Mouse (Mus musculus) CH12.LX (cell line): ENCODE measurements around the gene Zfp317. TPM values are rescaled to one million over a fixed set of nuclear protein-coding genes. Genes with fewer than 3 reads are reported as not detected.
A peak's percentile ranks its signal among the peaks of the same experiment; 100 is the strongest.

Source experiments
- DNase-seq: peaks from one replicate; pipeline ENCODE4 v3.0.0-alpha.2; 2013; ENCODE audit errors: extremely low read depth
- H3K27ac ChIP-seq: 2 replicates; pipeline ENCODE4 v1.5.1; 2012; ENCODE audit warnings: low read depth, mild to moderate bottlenecking, control low read depth, moderate library complexity; ENCODE audit not compliant: insufficient read depth
- H3K27me3 ChIP-seq: replicated peaks from 2 replicates; pipeline ENCODE3; 2012; ENCODE audit warnings: inconsistent platforms
- H3K36me3 ChIP-seq, 2 experiments: replicated peaks in 1 of 2; 2 replicates each; pipeline versions ENCODE3 to v1.6.1; 2012; ENCODE audit warnings: inconsistent platforms in 1 of 2, low read length in 1 of 2, mild to moderate bottlenecking in 1 of 2, mixed read lengths in 1 of 2, moderate library complexity in 1 of 2; ENCODE audit not compliant: control insufficient read depth in 1 of 2, insufficient read depth in 1 of 2
- H3K4me1 ChIP-seq, 2 experiments: 2 replicates each; pipeline ENCODE4 v1.6.1; 2012; ENCODE audit warnings: inconsistent platforms in 1 of 2, moderate library complexity in 1 of 2; ENCODE audit not compliant: insufficient read depth in 2 of 2, control insufficient read depth in 1 of 2
- H3K4me2 ChIP-seq: 2 replicates; pipeline ENCODE4 v1.6.1; 2012; ENCODE audit warnings: low read depth, mild to moderate bottlenecking, control low read depth; ENCODE audit not compliant: poor library complexity, insufficient read depth, severe bottlenecking
- H3K4me3 ChIP-seq, 3 experiments: fragments of 150-350 bp in 1 of 3; sonication (generic) in 1 of 3; replicated peaks in 1 of 3; 2 replicates each; pipeline versions ENCODE3 to v1.5.1; 2011 to 2012; ENCODE audit warnings: low read depth in 2 of 3, low read length in 2 of 3, mild to moderate bottlenecking in 2 of 3, moderate library complexity in 2 of 3, control low read depth in 1 of 3, improper control_type of control experiment in 1 of 3, inconsistent platforms in 1 of 3, mixed read lengths in 1 of 3; ENCODE audit not compliant: poor library complexity in 1 of 3
- H3K79me2 ChIP-seq: replicated peaks from 2 replicates; pipeline ENCODE4 v1.6.1; 2012; ENCODE audit warnings: mild to moderate bottlenecking, moderate library complexity; ENCODE audit not compliant: control insufficient read depth, poor library complexity, insufficient read depth, severe bottlenecking; ENCODE audit errors: extremely low read depth
- H3K9ac ChIP-seq: 2 replicates; pipeline ENCODE4 v1.6.1; 2012; ENCODE audit warnings: low read depth, mild to moderate bottlenecking, control low read depth, moderate library complexity; ENCODE audit not compliant: insufficient read depth
- H3K9me3 ChIP-seq: replicated peaks from 2 replicates; pipeline ENCODE3; 2012; ENCODE audit warnings: low read length, inconsistent platforms, mixed read lengths
- BHLHE40 ChIP-seq: IDR thresholded peaks from 2 replicates; pipeline ENCODE4 v1.6.1; 2011; ENCODE audit warnings: mild to moderate bottlenecking, low read depth, low read length, improper control_type of control experiment
- CHD1 ChIP-seq: IDR thresholded peaks from 2 replicates; pipeline ENCODE4 v1.6.1; 2012; ENCODE audit warnings: low read depth, low read length, improper control_type of control experiment, inconsistent platforms
- CHD2 ChIP-seq: IDR thresholded peaks from 2 replicates; pipeline ENCODE4 v1.6.1; 2011; ENCODE audit warnings: low read length, improper control_type of control experiment
- CTCF ChIP-seq, 2 experiments: IDR thresholded peaks in 1 of 2; conservative IDR thresholded peaks in 1 of 2; 2 replicates each; pipeline ENCODE4 v1.5.1; 2011 to 2012; ENCODE audit warnings: low read depth in 2 of 2, low read length in 2 of 2, improper control_type of control experiment in 1 of 2, inconsistent platforms in 1 of 2, mild to moderate bottlenecking in 1 of 2, moderate library complexity in 1 of 2
- E2F4 ChIP-seq: IDR thresholded peaks from 2 replicates; pipeline ENCODE4 v1.6.1; 2011; ENCODE audit warnings: low read depth, low read length, improper control_type of control experiment; ENCODE audit not compliant: insufficient replicate concordance
- ELF1 ChIP-seq: IDR thresholded peaks from 2 replicates; pipeline ENCODE4 v1.6.1; 2014; ENCODE audit warnings: low read depth, mild to moderate bottlenecking, inconsistent platforms, low read length, improper control_type of control experiment
- EP300 ChIP-seq: IDR thresholded peaks from 2 replicates; pipeline ENCODE4 v1.6.1; 2011; ENCODE audit warnings: low read length, improper control_type of control experiment
- ETS1 ChIP-seq: conservative IDR thresholded peaks from 2 replicates; pipeline ENCODE4 v1.6.1; 2012; ENCODE audit warnings: low read depth, mild to moderate bottlenecking, inconsistent platforms, low read length, improper control_type of control experiment, moderate library complexity
- GABPA ChIP-seq: IDR thresholded peaks from 2 replicates; pipeline ENCODE4 v1.6.1; 2012; ENCODE audit warnings: low read depth, low read length, improper control_type of control experiment, inconsistent platforms; ENCODE audit not compliant: insufficient replicate concordance
- HCFC1 ChIP-seq: IDR thresholded peaks from 2 replicates; pipeline ENCODE4 v1.6.1; 2012; ENCODE audit warnings: low read depth, mild to moderate bottlenecking, inconsistent platforms, low read length, improper control_type of control experiment
- IRF4 ChIP-seq: IDR thresholded peaks from 2 replicates; pipeline ENCODE4 v1.6.1; 2014; ENCODE audit warnings: low read depth, mild to moderate bottlenecking, inconsistent platforms, low read length, improper control_type of control experiment
- JUN ChIP-seq: IDR thresholded peaks from 2 replicates; pipeline ENCODE4 v1.6.1; 2011; ENCODE audit warnings: low read depth, mild to moderate bottlenecking, low read length, improper control_type of control experiment, moderate library complexity; ENCODE audit not compliant: insufficient read depth
- JUND ChIP-seq: conservative IDR thresholded peaks from 2 replicates; pipeline ENCODE4 v1.6.1; 2011; ENCODE audit warnings: low read depth, low read length, improper control_type of control experiment
- KAT2A ChIP-seq: IDR thresholded peaks from 2 replicates; pipeline ENCODE4 v1.6.1; 2012; ENCODE audit warnings: low read length, improper control_type of control experiment, inconsistent platforms; ENCODE audit not compliant: insufficient replicate concordance
- MAFK ChIP-seq: IDR thresholded peaks from 2 replicates; pipeline ENCODE4 v1.6.1; 2011; ENCODE audit warnings: low read length, improper control_type of control experiment; ENCODE audit not compliant: insufficient replicate concordance
- MAX ChIP-seq: IDR thresholded peaks from 2 replicates; pipeline ENCODE4 v1.6.1; 2011; ENCODE audit warnings: low read length, improper control_type of control experiment
- MAZ ChIP-seq: IDR thresholded peaks from 2 replicates; pipeline ENCODE4 v1.6.1; 2012; ENCODE audit warnings: low read depth, mild to moderate bottlenecking, inconsistent platforms, low read length, improper control_type of control experiment, moderate library complexity
- MEF2A ChIP-seq: IDR thresholded peaks from 2 replicates; pipeline ENCODE4 v1.6.1; 2014; ENCODE audit warnings: low read depth, mild to moderate bottlenecking, inconsistent platforms, low read length, improper control_type of control experiment, borderline replicate concordance
- MXI1 ChIP-seq: IDR thresholded peaks from 2 replicates; pipeline ENCODE4 v1.6.1; 2011; ENCODE audit warnings: mild to moderate bottlenecking, low read depth, low read length, improper control_type of control experiment
- MYC ChIP-seq: IDR thresholded peaks from 2 replicates; pipeline ENCODE4 v1.6.1; 2011; ENCODE audit warnings: low read depth, mild to moderate bottlenecking, improper control_type of control experiment, low read length
- NELFE ChIP-seq: IDR thresholded peaks from 2 replicates; pipeline ENCODE4 v1.6.1; 2011; ENCODE audit warnings: low read depth, low read length, improper control_type of control experiment
- NRF1 ChIP-seq: IDR thresholded peaks from 2 replicates; pipeline ENCODE4 v1.6.1; 2014; ENCODE audit warnings: low read depth, mild to moderate bottlenecking, inconsistent platforms, low read length, improper control_type of control experiment, moderate library complexity
- PAX5 ChIP-seq: IDR thresholded peaks from 2 replicates; pipeline ENCODE4 v1.6.1; 2012; ENCODE audit warnings: low read length, inconsistent platforms, mixed read lengths
- POLR2A ChIP-seq: IDR thresholded peaks from 2 replicates; pipeline ENCODE4 v1.6.1; 2011; ENCODE audit warnings: low read depth, mild to moderate bottlenecking, improper control_type of control experiment, low read length
- POLR2AphosphoS2 ChIP-seq: IDR thresholded peaks from 2 replicates; pipeline ENCODE4 v1.6.1; 2011; ENCODE audit warnings: low read depth, low read length, improper control_type of control experiment
- RAD21 ChIP-seq: IDR thresholded peaks from 2 replicates; pipeline ENCODE4 v1.6.1; 2011; ENCODE audit warnings: low read depth, mild to moderate bottlenecking, low read length, improper control_type of control experiment, moderate library complexity
- RCOR1 ChIP-seq: conservative IDR thresholded peaks from 2 replicates; pipeline ENCODE4 v1.6.1; 2012; ENCODE audit warnings: low read depth, mild to moderate bottlenecking, inconsistent platforms, low read length, improper control_type of control experiment
- SIN3A ChIP-seq: IDR thresholded peaks from 2 replicates; pipeline ENCODE4 v1.6.1; 2012; ENCODE audit warnings: low read length, improper control_type of control experiment, inconsistent platforms
- SMC3 ChIP-seq: IDR thresholded peaks from 2 replicates; pipeline ENCODE4 v1.6.1; 2011; ENCODE audit warnings: low read depth, low read length, improper control_type of control experiment
- TBP ChIP-seq: conservative IDR thresholded peaks from 2 replicates; pipeline ENCODE4 v1.6.1; 2011; ENCODE audit warnings: low read depth, low read length, improper control_type of control experiment
- TCF12 ChIP-seq: IDR thresholded peaks from 2 replicates; pipeline ENCODE4 v1.6.1; 2014; ENCODE audit warnings: low read depth, mild to moderate bottlenecking, inconsistent platforms, low read length, improper control_type of control experiment
- UBTF ChIP-seq: IDR thresholded peaks from 2 replicates; pipeline ENCODE4 v1.6.1; 2012; ENCODE audit warnings: low read depth, mild to moderate bottlenecking, inconsistent platforms, low read length, improper control_type of control experiment, moderate library complexity
- USF1 ChIP-seq: IDR thresholded peaks from 2 replicates; pipeline ENCODE4 v1.6.1; 2014; ENCODE audit warnings: low read depth, mild to moderate bottlenecking, inconsistent platforms, low read length, improper control_type of control experiment
- USF2 ChIP-seq: conservative IDR thresholded peaks from 2 replicates; pipeline ENCODE4 v1.6.1; 2011; ENCODE audit warnings: low read depth, low read length, improper control_type of control experiment
- ZC3H11A ChIP-seq: IDR thresholded peaks from 2 replicates; pipeline ENCODE4 v1.6.1; 2012; ENCODE audit warnings: low read depth, mild to moderate bottlenecking, inconsistent platforms, low read length, improper control_type of control experiment
- ZKSCAN1 ChIP-seq: IDR thresholded peaks from 2 replicates; pipeline ENCODE4 v1.6.1; 2012; ENCODE audit warnings: low read depth, inconsistent platforms, low read length, improper control_type of control experiment, borderline replicate concordance
- ZMIZ1 ChIP-seq: IDR thresholded peaks from 2 replicates; pipeline ENCODE4 v1.6.1; 2012; ENCODE audit warnings: low read depth, mild to moderate bottlenecking, inconsistent platforms, low read length, improper control_type of control experiment
- dilution Hi-C: fragments of 300-500 bp; cut with MboI; formaldehyde crosslinking; loops from 2 replicates; pipeline ENCODE4 v1.14.3; 2020; ENCODE audit warnings: low sequenced_read_pairs; ENCODE audit not compliant: extremely low pct_unique_long_range_greater_than_20kb, extremely low pct_ligation_motif_present
- in situ Hi-C: fragments of 300-500 bp; cut with MboI; formaldehyde crosslinking; loops from 3 replicates; pipeline ENCODE4 v1.14.3; 2019; ENCODE audit warnings: low sequenced_read_pairs, low pct_ligation_motif_present, low pct_unique_long_range_greater_than_20kb, mixed read lengths
- polyA plus RNA-seq: library from polyadenylated mRNA; unstranded; fragments of >175 nt; gene quantifications from 2 replicates; pipeline ENCODE4 v1.2.1, GENCODE M21; 2012; ENCODE audit warnings: low read depth; ENCODE audit not compliant: insufficient read length
- total RNA-seq, 2 experiments: library from RNA; depleted of rRNA; stranded (reverse); fragments of 300-350 nt in 1 of 2; fragments of >200 nt in 1 of 2; gene quantifications; 2 replicates each; pipeline ENCODE4 v1.2.3; 2012 to 2014

Zfp317 gene
- total RNA-seq (2012; rRNA removed) (12.2 and 15.6 TPM in 2 replicates), total RNA-seq (2014; rRNA removed) (25.9 and 26.0 TPM in 2 replicates), polyA plus RNA-seq (10.2 and 10.7 TPM in 2 replicates)

DNA sequence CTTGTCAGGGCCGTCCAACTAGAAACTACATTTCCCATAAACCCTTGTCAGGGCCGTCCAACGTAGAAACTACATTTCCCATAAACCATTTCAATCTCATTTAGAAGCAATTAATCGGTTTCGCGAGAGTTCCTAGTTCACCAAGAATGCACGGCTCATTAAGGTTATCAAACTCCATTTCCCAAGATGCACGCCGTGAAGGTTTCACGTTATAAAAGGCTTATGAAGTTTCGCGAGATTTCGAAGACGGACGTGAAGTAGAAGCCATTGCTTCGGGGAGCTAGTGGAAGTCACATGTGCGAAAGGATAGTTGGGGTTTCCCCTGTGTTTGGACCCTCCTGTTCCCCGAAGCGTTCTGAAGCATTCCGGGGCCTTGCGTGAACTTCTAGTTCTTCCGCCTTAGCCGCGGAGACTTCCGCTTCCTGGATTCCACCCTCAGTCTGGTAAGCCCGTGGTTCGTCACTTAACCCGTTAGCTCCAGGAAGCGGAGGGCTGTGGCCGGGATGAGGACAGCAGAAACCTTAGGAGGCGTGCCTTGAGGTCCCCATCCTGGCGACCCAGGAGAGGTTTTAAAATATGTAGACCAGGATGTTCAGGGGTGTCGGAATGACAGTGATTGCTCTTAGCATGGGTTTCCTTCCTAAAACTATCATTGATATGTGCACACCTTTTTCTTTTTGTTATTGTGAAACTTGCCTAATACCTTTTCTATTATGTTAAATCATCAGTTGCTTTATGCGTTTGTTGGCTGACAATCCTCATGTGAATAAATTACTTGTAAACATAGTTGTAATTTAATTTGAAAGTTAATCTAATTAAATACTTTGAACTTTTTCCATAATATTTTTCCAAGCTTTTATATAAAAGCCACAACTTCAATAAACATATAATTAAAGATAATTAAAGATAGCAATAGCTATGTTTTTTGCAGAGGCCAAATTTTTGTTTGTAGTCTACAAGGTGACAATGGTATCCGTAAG lies at the start of gene Zfp317:
Gene Zfp317 (plus strand): TSS at position 260 of the 980 bp plus-strand sequence.
- Histone ChIP-seq H3K27ac (peak within 1 kb of the TSS; percentile 77), H3K27me3 (no peaks in the 10 kb centered on the region), H3K79me2 (0 out of 2 replicates have a peak, but pooled peaks cover 1% of the 10 kb centered on the region), H3K36me3 (peaks cover 7 to 24% of the 10 kb centered on the region in 2 experiments), H3K4me1 (peaks cover 4 to 18% of the 10 kb centered on the region in 2 experiments; a peak in 2 of 4 replicates), H3K4me3 (peak within 1 kb of the TSS; percentile 61 to 94 (median 76)), H3K9ac (peak within 1 kb of the TSS; percentile 90), H3K9me3 (no peaks in the 10 kb centered on the region), H3K4me2 (no peak within 1 kb of the TSS)
- in situ Hi-C loops = no loop called here
- dilution Hi-C loops = no loop called here
- peak; percentile 99 for DNase-seq
- peak; percentile 67 for TF ChIP-seq USF2
- TF ChIP-seq IRF4 = peak; percentile 60
- peak; percentile 82 for TF ChIP-seq POLR2A
- no peak for TF ChIP-seq CTCF (conservative IDR thresholded peaks at IDR 0.05 in 1 of 2, IDR thresholded peaks at IDR 0.05 in 1 of 2; ENCODE audit: low read depth in 2 of 2, low read length in 2 of 2)
- peak; percentile 79 for TF ChIP-seq TBP
- TF ChIP-seq E2F4 = 0 out of 2 replicates have a peak, but pooled peaks have one; percentile 49
- TF ChIP-seq RAD21 = no peak
- peak; percentile 100 for TF ChIP-seq CHD2
- TF ChIP-seq HCFC1 = peak; percentile 91
- peak; percentile 42; the same call in 1 of the 2 replicates for TF ChIP-seq JUND
- TF ChIP-seq NRF1 = peak; percentile 49; the same call in 1 of the 2 replicates
- TF ChIP-seq NELFE = peak; percentile 79
- peak; percentile 79 for TF ChIP-seq BHLHE40
- peak; percentile 76 for TF ChIP-seq ZMIZ1
- TF ChIP-seq USF1 = peak; percentile 85
- TF ChIP-seq MAFK = no peak
- TF ChIP-seq MYC = peak; percentile 97
- peak; percentile 57; the same call in 1 of the 2 replicates for TF ChIP-seq GABPA
- TF ChIP-seq ELF1 = peak; percentile 99
- TF ChIP-seq SMC3 = no peak
- peak; percentile 44 for TF ChIP-seq ETS1
- peak; percentile 71; the same call in 1 of the 2 replicates for TF ChIP-seq POLR2AphosphoS2
- TF ChIP-seq TCF12 = peak; percentile 76
- TF ChIP-seq JUN = 0 out of 2 replicates have a peak, but pooled peaks have one; percentile 11
- peak; percentile 81; the same call in 1 of the 2 replicates for TF ChIP-seq MXI1
- TF ChIP-seq MEF2A = peak; percentile 75; the same call in 1 of the 2 replicates
- peak; percentile 95 for TF ChIP-seq MAX
- no peak for TF ChIP-seq RCOR1
- no peak for TF ChIP-seq PAX5
- TF ChIP-seq ZKSCAN1 = no peak
- peak; percentile 89 for TF ChIP-seq SIN3A
- TF ChIP-seq KAT2A = peak; percentile 95
- no peak for TF ChIP-seq EP300
- TF ChIP-seq UBTF = no peak
- TF ChIP-seq CHD1 = no peak
- no peak for TF ChIP-seq ZC3H11A
- TF ChIP-seq MAZ = no peak
